Mouse (Mus musculus) left cerebral cortex, adult 8-10 months (tissue): ENCODE measurements around the gene Chst1. TPM values are rescaled to one million over a fixed set of nuclear protein-coding genes. Genes with fewer than 3 reads are reported as not detected.
A peak's percentile ranks its signal among the peaks of the same experiment; 100 is the strongest.

Experiments
- DNase-seq, 2 experiments: peaks; one replicate each; pipeline ENCODE4 v3.0.0; 2022; ENCODE audit warnings: low spot score in 2 of 2
- total RNA-seq, 4 experiments: library from RNA; stranded (reverse); gene quantifications; 2 replicates each; pipeline ENCODE4 v1.2.4; 2022

Gene Chst1
- total RNA-seq, 4 experiments from 2014 or later: 222 to 247 (median 229) TPM

GRCm38 (mm10) chr2:92608810-92609581 is 9.5 kb downstream of the Chst1 start:
- DNase-seq: peak in 1 of 2 experiments; percentile 48

GRCm38 (mm10) chr2:92609704-92610379 is 10.3 kb downstream of the Chst1 start:
- DNase-seq: peak in 1 of 2 experiments; percentile 28

- DNase-seq: no peak
These were observed 14.1 kb downstream of the Chst1 start for GRCm38 (mm10) chr2:92613645-92614044.

- no peak for DNase-seq
These were observed 14.6 kb downstream of the Chst1 start for GRCm38 (mm10) chr2:92614106-92614505.

GRCm38 (mm10) chr2:92617077-92617756 is 17.7 kb downstream of the Chst1 start:
- no peak for DNase-seq

GRCm38 (mm10) chr2:92618016-92618415 is 18.5 kb downstream of the Chst1 start:
- DNase-seq: no peak

- no peak for DNase-seq
These were observed 28.1 kb downstream of the Chst1 start for GRCm38 (mm10) chr2:92627633-92628032.

- DNase-seq: no peak
These were observed 31.3 kb downstream of the Chst1 start for GRCm38 (mm10) chr2:92630799-92631198.

- DNase-seq: no peak
These were observed 32.5 kb downstream of the Chst1 start for GRCm38 (mm10) chr2:92632027-92632426.

- no peak for DNase-seq
These were observed 41.0 kb downstream of the Chst1 start for GRCm38 (mm10) chr2:92640555-92640954.

- no peak for DNase-seq
These were observed 46.0 kb downstream of the Chst1 start for GRCm38 (mm10) chr2:92645282-92646037.

GRCm38 (mm10) chr2:92649154-92649801 is 49.8 kb downstream of the Chst1 start:
- DNase-seq: no peak

GRCm38 (mm10) chr2:92650428-92650827 is 50.9 kb downstream of the Chst1 start:
- DNase-seq: no peak

GRCm38 (mm10) chr2:92651294-92651816 is 51.8 kb downstream of the Chst1 start:
- DNase-seq: no peak

- DNase-seq: no peak
These were observed 57.7 kb downstream of the Chst1 start for GRCm38 (mm10) chr2:92657189-92657588.

- DNase-seq: no peak
These were observed 59.0 kb downstream of the Chst1 start for GRCm38 (mm10) chr2:92658293-92659150.

- no peak for DNase-seq
These were observed 60.1 kb downstream of the Chst1 start for GRCm38 (mm10) chr2:92659491-92660035.

GRCm38 (mm10) chr2:92662534-92663068 is 63.1 kb downstream of the Chst1 start:
- no peak for DNase-seq
